Mouse (Mus musculus): ENCODE measurements around the gene Wfdc15b.
"Not testable (repeated sequence)": the region's sequence is repeated elsewhere in the genome, so short reads cannot be mapped to it uniquely, and the experiment has no call there.

The Wfdc15b gene

GRCm38 (mm10) chr2:164221522-164221921 lies at the start of gene Wfdc15b:
Gene Wfdc15b, minus strand, starts transcription at chr2:164221660.
- DNase-seq = no peak

GRCm38 (mm10) chr2:164256540-164256939 lies 35.1 kb upstream of the Wfdc15b start, which contains the start of gene Svs3b:
Gene Svs3b, minus strand, starts transcription at chr2:164256640.
- DNase-seq = not testable (repeated sequence)

DNA sequence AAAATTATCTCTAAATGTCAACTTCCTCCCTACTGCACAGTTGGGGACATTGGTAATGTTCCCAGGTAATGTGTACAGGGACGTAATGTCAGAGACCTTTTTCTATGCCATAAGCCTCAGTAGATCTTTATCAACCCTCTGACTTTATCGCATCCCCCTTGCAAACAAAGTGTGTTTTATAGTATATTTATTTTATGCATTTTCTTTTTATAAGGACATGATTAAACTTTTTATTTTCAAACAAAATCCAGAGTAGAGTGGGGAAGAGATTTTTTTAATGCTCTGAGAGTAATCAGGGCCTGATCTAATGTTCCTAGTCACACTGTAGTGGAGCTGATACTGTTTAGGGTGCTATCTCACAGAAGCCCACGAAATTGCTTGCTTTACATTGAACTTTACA lies 16.9 kb upstream of the Wfdc15b start, which contains the start of gene Svs2:
Svs2 (minus strand) TSS at position 101 of the 400 bp plus-strand sequence.
- DNase-seq = no peak

DNA sequence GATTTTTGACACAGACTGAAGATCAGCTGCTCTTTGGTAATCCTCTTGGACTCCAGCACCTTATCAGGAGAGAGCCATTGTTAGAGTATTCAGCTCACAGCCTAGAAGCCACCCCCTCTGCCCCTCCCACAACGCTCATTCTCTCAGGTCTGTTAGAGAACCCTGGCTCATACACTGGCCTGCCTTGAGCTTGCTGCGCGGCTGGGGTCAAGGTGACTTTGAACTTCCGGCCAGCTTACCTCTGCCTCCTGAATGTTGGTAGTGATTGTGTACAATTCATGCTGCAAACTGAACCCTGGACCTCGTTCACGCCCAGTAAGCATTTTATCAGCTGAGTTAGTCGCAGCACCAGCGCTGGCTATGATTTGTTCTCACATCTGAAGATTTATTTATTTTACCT lies 11.2 kb upstream of the Wfdc15b start:
- no peak for DNase-seq

- DNase-seq = no peak
Measured at GRCm38 (mm10) chr2:164228361-164229070, 7.1 kb upstream of the Wfdc15b start.

- no peak for DNase-seq
Measured at GRCm38 (mm10) chr2:164219295-164219694, 2.2 kb downstream of the Wfdc15b start.

GRCm38 (mm10) chr2:164212711-164213110 lies 8.7 kb downstream of the Wfdc15b start:
- DNase-seq = no peak

DNA sequence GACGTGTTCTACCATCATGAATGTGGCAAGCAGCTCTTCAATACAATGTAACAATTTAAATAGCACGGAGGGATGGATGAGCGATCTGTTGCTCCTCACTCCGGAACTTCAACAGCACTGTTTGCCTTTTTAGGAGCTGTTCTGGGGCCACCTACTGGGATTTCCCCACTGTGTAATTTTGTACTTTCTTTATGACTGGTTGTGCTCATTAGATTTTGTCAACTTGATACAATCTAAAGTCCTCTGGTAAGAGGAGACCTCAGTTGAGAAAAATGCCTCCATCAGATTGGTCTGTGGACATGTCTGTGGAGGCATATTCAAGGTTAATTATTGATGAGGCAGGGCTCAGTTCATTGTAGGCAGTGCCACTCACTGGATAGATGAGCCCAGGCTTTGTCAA lies 10.6 kb downstream of the Wfdc15b start:
- DNase-seq = no peak

DNA sequence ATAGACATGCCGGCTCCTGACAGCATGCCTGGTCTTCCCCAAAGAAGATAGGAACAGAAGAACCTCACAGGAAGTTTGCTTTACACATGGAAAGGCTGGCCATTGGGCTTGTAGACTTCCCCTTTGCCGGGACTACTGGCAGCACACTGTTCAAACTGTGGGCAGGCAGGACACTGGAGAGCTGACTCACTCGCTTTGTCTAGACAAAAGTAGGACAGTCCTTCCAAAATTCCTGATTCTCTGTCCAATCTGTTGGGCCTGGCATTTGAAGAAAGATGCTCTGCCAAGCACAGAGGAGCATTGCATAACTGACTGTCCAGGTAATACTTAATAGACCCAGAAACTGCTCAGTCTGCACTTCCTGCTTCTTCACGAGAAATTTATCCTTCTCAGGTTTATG lies 14.8 kb downstream of the Wfdc15b start:
- DNase-seq = no peak

- not testable (repeated sequence) for DNase-seq
Measured at GRCm38 (mm10) chr2:164206011-164206410, 15.4 kb downstream of the Wfdc15b start.

DNA sequence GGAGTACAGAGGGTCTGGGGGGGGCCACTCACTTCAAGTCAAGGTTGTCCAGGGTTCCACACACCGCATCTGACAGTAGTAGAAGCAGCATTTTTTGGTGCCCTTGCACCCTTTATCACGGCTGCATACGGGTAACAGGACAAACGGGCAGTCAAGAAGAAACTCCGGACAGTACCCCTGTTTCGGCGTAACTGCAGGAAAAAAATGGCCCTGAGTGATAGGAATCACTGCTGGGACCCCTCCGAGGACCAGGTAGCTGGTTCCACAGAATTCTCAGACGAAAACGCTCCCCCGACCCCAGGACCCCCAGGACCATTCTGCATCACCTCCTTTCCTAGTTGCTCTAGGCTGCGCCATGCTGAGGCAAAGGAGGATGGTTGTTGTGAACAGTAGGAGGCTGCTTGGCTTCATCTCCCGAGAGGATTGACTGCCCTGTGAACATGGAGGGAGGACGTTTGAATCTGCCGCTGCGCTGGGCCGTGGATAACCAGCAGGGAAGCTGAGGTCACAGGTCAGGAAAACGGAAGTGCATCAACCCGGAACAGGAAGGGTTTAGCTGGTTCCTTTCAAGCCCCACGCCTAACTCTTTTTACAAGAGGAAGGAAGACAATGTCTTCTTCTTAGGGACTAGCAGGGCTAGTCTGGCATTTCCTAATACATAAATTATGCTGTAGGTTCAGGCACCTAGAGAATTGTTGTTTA lies 21.7 kb downstream of the Wfdc15b start, which contains the start of gene Wfdc15a:
Wfdc15a (minus strand) TSS at position 505 of the 702 bp plus-strand sequence.
- no peak for DNase-seq

DNA sequence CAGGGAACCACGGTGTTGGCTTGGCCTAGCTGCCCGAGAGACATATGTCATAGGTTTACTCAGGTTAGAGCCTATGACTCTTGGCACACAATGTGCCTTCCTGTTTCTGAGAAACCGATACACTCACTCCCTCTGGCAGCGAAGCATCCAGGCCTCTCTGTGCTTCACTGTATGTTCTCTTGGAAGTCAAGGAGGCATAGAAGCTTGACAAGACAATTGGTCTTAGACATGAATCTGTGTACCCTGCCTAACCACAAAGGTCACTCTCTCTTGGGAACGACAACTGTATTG lies 24.8 kb downstream of the Wfdc15b start:
- DNase-seq = no peak

DNA sequence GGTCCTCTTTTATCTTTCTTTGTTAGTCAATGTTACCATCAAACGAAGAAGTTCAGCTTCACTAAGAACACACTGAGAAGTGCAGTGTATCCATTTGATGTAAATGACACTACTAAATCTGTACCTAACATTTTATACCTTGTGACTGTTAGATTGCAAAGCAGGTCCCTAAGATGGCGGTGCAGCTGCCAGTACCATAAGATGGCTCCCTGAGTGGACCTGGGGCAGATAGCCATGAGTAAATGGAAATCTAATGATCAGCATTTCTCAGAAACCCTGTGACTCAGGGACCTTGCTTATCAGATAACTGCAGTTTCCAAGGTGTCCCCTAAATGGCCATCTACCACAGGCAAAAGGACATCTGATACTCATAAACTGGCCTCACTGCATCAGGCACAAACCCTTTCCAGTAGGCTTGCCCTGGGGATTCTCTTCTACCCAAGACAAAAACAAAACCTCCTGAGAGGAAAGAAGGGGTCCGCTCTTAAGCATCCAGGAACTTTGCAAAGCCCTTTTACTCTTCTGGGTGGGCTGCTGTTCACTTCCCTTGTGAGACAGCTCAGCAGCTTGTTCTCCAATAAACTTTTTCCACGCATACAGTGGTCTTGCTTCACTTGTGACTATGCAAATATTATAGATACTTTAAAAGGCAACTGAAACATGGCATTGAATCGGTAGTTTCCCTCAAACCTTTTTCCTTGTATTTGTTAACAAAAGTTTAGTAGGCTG lies 25.3 kb downstream of the Wfdc15b start:
- no peak for DNase-seq

DNA sequence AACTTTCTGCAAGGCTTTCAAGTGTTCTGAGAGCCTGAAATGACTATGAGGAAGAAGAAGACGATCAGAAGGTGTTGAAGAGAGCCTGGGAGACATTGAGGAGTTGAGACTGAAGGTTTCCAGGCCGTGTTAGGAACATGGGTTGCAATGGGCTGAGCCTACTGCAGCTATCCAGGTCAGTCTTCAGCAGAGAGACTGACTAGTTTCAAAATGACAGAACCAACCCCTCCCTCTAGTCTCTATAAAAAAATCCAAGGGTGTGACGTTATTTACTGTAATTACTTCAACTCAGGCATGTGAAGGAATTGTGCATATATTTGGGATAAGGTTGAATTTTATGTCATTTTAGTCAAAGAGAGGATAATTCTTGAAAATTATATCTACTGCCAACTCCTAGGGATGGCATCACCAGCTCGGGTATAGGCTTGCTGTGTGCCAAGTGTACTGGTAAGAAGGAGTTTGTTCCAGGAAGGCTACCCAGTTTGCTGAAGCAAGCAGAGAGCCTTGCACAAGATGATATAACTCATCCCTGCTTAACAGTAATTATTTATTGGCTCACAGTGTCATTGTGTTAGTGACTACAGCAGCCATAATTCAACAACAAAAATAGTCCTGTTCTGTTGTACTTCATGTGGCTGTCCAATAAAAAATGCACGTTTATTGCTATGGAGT lies 26.4 kb downstream of the Wfdc15b start:
- DNase-seq = no peak

DNA sequence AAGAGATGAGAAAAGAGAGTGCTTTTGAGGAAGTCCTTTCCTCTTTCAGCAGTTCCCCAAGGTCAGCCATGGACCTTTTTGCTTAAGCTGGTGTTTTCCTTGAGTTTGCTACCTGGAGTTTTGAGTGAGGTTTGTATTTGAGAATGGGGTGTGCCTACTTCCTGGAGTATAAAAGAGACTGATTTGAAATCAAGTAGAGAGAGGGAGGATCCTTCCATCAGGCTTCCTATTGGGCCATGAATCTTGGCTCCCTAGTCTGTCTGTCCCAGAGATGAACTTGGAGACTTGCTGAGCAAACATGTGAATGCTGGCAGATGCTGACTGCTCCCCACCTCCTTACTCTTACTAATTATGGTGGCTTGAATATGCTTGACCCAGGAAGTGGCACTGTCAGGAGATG lies 29.2 kb downstream of the Wfdc15b start:
- DNase-seq = no peak

- no peak for DNase-seq
Measured at GRCm38 (mm10) chr2:164190576-164190975, 30.9 kb downstream of the Wfdc15b start, which contains the start of gene Wfdc12. Gene Wfdc12, minus strand, starts transcription at chr2:164190608.

DNA sequence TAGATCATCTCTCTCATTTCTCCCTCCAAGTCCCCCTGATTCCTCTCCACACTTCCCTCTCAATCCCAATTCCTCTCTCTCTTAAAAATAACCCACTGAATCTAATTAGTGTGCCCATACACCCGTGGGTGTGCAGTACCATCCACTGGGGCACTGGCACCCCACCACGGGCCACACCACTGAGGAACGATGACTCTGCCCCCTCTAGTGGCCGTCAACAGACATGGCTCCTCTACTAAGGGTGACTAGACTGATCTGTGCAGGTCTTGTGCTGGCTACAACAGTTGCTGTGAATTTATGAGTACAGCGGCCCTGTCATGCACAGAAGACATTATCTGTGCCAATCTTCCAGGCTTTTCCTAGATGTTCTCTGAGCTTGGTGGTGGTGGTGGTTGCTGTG lies 32.7 kb downstream of the Wfdc15b start:
- peak; percentile 30 for DNase-seq

- no peak for DNase-seq
Measured at GRCm38 (mm10) chr2:164184145-164184719, 37.2 kb downstream of the Wfdc15b start.

GRCm38 (mm10) chr2:164183340-164183739 lies 38.1 kb downstream of the Wfdc15b start:
- no peak for DNase-seq

DNA sequence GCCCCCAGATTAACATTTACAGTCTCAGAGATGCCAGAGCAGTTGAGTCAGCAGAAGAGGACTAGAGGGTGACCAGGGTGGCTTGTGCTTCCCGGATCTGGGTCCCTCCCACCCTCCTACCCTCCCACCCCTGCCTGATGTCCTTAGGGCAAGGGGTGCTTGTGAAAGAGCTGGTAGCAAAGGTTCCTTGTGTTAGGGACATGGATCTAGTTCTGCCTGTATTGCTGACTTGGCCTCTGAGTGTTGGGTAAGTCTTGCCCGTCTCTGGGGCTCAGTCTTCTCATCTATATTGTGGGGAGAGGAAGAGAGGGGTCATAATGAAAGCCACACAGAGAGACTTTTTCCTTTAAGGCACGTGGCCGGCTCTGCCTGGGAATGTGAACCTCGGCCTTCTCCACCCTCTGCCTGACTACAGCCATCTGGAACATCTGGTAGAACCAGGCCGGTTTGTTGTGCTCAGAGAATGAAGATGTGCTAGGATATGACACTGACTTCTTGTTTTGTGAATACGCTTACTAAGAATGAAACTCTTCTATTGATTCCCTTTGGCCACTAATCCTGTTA lies 38.7 kb downstream of the Wfdc15b start, which contains the start of gene Wfdc5:
Wfdc5 (minus strand) TSS at position 51 of the 564 bp plus-strand sequence.
- DNase-seq = no peak

- DNase-seq = no peak
Measured at GRCm38 (mm10) chr2:164180770-164181169, 40.7 kb downstream of the Wfdc15b start.

DNA sequence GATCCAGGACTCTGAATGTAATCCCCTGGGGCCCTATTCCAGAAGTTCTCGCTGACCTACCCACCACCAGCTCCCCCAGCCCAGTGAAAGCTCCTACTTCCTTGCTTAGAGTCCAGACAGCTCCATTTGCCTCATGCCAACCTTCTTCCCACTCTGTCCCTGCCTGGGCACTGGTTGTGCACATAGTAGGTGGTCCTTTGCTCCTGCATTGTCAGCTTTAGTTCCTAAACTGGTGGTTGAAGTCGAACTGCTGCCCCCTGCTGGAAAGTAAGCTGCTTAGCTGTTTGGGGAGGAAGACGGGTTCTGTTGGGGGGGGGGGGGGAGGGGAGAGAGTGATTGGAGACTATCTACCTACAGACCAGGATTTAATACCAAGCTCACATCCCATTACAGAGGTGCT lies 41.3 kb downstream of the Wfdc15b start:
- DNase-seq = peak; percentile 48

Data from retina, postnatal 1 day (tissue).